Comparison of ENCODE assay signal across 23 mouse cellular contexts in the genomic region with DNA sequence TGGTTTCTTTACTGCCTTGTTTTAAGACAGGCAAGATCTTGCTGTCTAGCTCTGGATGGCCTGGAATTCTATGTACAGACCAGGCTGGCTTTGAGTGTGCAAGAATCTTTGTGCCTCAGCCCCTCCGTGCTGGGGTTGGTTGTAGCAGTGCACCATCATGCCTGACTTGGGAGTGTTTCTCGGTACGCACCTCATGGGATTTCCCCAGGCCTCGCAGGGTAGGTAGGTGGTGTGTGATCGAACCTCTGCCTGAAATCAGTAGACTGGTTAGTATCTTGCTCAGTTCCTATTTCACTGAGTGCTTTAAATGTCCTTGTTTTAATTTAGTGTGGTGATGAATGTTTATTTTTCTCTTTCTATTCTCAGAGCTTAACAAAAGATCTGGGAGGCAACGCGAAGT. TPM values are rescaled to one million over a fixed set of nuclear protein-coding genes. Genes with fewer than 3 reads are reported as not detected.
DNase-seq lines count a peak whose midpoint lies in the region; ATAC-seq and TF ChIP-seq lines count a peak whose summit lies in the region.
"Had no signal": no experiment of that assay in that cellular context is flagged by ENCODE, and none has a peak within 500 bp of the region (broad histone marks: within the 10 kb centered on the region; RNA-seq: fewer than 3 reads in every experiment).

No protein-coding gene starts in this region.

- WGBS in midbrain, embryonic 11.5 days: 54% methylated on average over 7 of the region's 7 CpGs
- WGBS in midbrain, embryonic 13.5 days: 50% methylated on average over 7 of the region's 7 CpGs
- 90% methylated on average over 7 of the region's 7 CpGs for WGBS in lung, adult 2 months

- H3K4me1 ChIP-seq in midbrain, embryonic 11.5 days (ENCODE audit: control insufficient read depth, insufficient read depth, low read length): no peaks in the 10 kb centered on the region
- H3K4me1 ChIP-seq in midbrain, embryonic 13.5 days (replicated peaks): 0 out of 2 replicates have a peak, but pooled peaks cover 3% of the 10 kb centered on the region
- H3K4me1 ChIP-seq in brown adipose tissue, adult 24 weeks (ENCODE audit: control insufficient read depth, insufficient read depth, insufficient read length, low read length): peaks cover 4% of the 10 kb centered on the region; the same call in 1 of the 2 replicates
- H3K4me1 ChIP-seq in lung, adult 2 months (ENCODE audit: control insufficient read depth, insufficient read depth, low read length): no peaks in the 10 kb centered on the region
- H3K4me1 ChIP-seq: embryonic facial prominence, embryonic 13.5 days; embryonic facial prominence, embryonic 15.5 days; forebrain, embryonic 15.5 days had no signal

- no peak for TF ChIP-seq CTCF in lung, adult 2 months (IDR thresholded peaks at IDR 0.05; ENCODE audit: insufficient read depth, low read length)

- no peak overlapping the region for H3K4me2 ChIP-seq in midbrain, embryonic 11.5 days
- no peak overlapping the region for H3K4me2 ChIP-seq in midbrain, embryonic 13.5 days (replicated peaks)
- H3K4me2 ChIP-seq: embryonic facial prominence, embryonic 13.5 days; embryonic facial prominence, embryonic 15.5 days; forebrain, embryonic 15.5 days had no signal

- no peak for ATAC-seq in midbrain, embryonic 11.5 days (ENCODE audit: low FRiP score)
- ATAC-seq in midbrain, embryonic 13.5 days: no peak
- ATAC-seq in inflammation-experienced regulatory T-cells, adult 6 months: peak; percentile 38
- ATAC-seq: activated CD4-positive, CD25-positive, alpha-beta regulatory T cell, adult 4 months; forebrain, embryonic 15.5 days; forebrain, postnatal 0 days; Patski had no signal

- H3K9me3 ChIP-seq in midbrain, embryonic 11.5 days (ENCODE audit: control insufficient read depth, low read length): no peaks in the 10 kb centered on the region
- H3K9me3 ChIP-seq in midbrain, embryonic 13.5 days: no peaks in the 10 kb centered on the region
- H3K9me3 ChIP-seq: embryonic facial prominence, embryonic 13.5 days; embryonic facial prominence, embryonic 15.5 days; forebrain, embryonic 15.5 days; G1E had no signal

- no peak overlapping the region for H3K4me3 ChIP-seq in midbrain, embryonic 11.5 days (ENCODE audit: low read depth, low read length)
- H3K4me3 ChIP-seq in midbrain, embryonic 13.5 days (replicated peaks): no peak overlapping the region
- H3K4me3 ChIP-seq in brown adipose tissue, adult 24 weeks (ENCODE audit: insufficient read depth, low read depth, low read length): no peak overlapping the region
- H3K4me3 ChIP-seq in lung, adult 2 months (replicated peaks; ENCODE audit: extremely low read depth, low read depth, low read length): no peak overlapping the region
- H3K4me3 ChIP-seq: embryonic facial prominence, embryonic 13.5 days; embryonic facial prominence, embryonic 15.5 days; forebrain, embryonic 15.5 days had no signal

- no peaks in the 10 kb centered on the region for H3K27me3 ChIP-seq in midbrain, embryonic 11.5 days (ENCODE audit: control insufficient read depth, insufficient read depth, low read length)
- H3K27me3 ChIP-seq in midbrain, embryonic 13.5 days: no peaks in the 10 kb centered on the region
- H3K27me3 ChIP-seq: embryonic facial prominence, embryonic 13.5 days; embryonic facial prominence, embryonic 15.5 days; forebrain, embryonic 15.5 days; Patski had no signal

- TF ChIP-seq POLR2A in lung, adult 2 months (IDR thresholded peaks at IDR 0.05; ENCODE audit: borderline replicate concordance, extremely low read depth, low read depth, low read length): no peak

- H3K36me3 ChIP-seq in midbrain, embryonic 11.5 days (ENCODE audit: control insufficient read depth, insufficient read depth, low read length): peaks cover 11% of the 10 kb centered on the region; the same call in 1 of the 2 replicates
- H3K36me3 ChIP-seq in midbrain, embryonic 13.5 days: peaks cover 69% of the 10 kb centered on the region

- H3K9ac ChIP-seq in midbrain, embryonic 11.5 days (ENCODE audit: low read length): peak overlapping the region; percentile 17; the same call in 1 of the 2 replicates
- no peak overlapping the region for H3K9ac ChIP-seq in midbrain, embryonic 13.5 days (replicated peaks)
- H3K9ac ChIP-seq: embryonic facial prominence, embryonic 13.5 days; embryonic facial prominence, embryonic 15.5 days; forebrain, embryonic 15.5 days; forebrain, postnatal 0 days had no signal

- DNase-seq in midbrain, embryonic 11.5 days (ENCODE audit: low spot score, missing footprints): no peak
- DNase-seq in heart, adult 9 months (ENCODE audit: low spot score in 2 of 2): no peak
- DNase-seq in lung, adult 2 months: no peak
- DNase-seq: adrenal gland, adult 8-10 months; adrenal gland, postnatal 14 days; adrenal gland, postnatal 36 days; cerebellum, adult 11 months; cerebellum, adult 18-20 months; cerebellum, adult 8-10 months; cerebellum, adult 9-11 months; cerebellum, postnatal 14 days; cerebellum, postnatal 36 days; embryo, embryonic 11 days; forebrain, postnatal 0 days had no signal

- no peak overlapping the region for H3K27ac ChIP-seq in midbrain, embryonic 11.5 days (ENCODE audit: low read depth, low read length)
- H3K27ac ChIP-seq in midbrain, embryonic 13.5 days: no peak overlapping the region
- H3K27ac ChIP-seq in brown adipose tissue, adult 24 weeks (replicated peaks; ENCODE audit: low read depth, low read length): peak overlapping the region; percentile 54
- H3K27ac ChIP-seq: embryonic facial prominence, embryonic 13.5 days; embryonic facial prominence, embryonic 15.5 days; forebrain, embryonic 15.5 days had no signal

RNA-seq across cellular contexts. Expression of a gene that starts 16.8 kb away (rescaled TPM):
- polyA plus RNA-seq in midbrain, embryonic 11.5 days (2014; fragmentation: Nextera tagmentation; extraction: Ambion mirVana): 122 and 127 TPM in 2 replicates
- 109 and 114 TPM in 2 replicates for polyA plus RNA-seq in midbrain, embryonic 13.5 days (2015; fragmentation: Nextera tagmentation; extraction: Ambion mirVana)
- 1,665 and 1,891 TPM in 2 replicates for polyA plus RNA-seq in brown adipose tissue, adult 24 weeks (2012; ENCODE audit: insufficient read depth, insufficient read length, missing spikeins)
- polyA plus RNA-seq in inflammation-experienced regulatory T-cells, adult 6 months (2017; shearing (Covaris generic)): 100 to 1,000 TPM; 110 to 244 (median 135) TPM
- 20.1 and 37.0 TPM in 2 replicates for polyA plus RNA-seq in lung, adult 2 months (2012; rRNA removed)

RNA-seq across cellular contexts. Expression of a gene that starts 42.9 kb away (rescaled TPM):
- polyA plus RNA-seq in midbrain, embryonic 11.5 days (2014; fragmentation: Nextera tagmentation; extraction: Ambion mirVana): 16.8 and 17.9 TPM in 2 replicates
- polyA plus RNA-seq in midbrain, embryonic 13.5 days (2015; fragmentation: Nextera tagmentation; extraction: Ambion mirVana): 27.8 and 28.5 TPM in 2 replicates
- polyA plus RNA-seq in brown adipose tissue, adult 24 weeks (2012; ENCODE audit: insufficient read depth, insufficient read length, missing spikeins): 458 and 493 TPM in 2 replicates
- 1 to 10 TPM in 1 of 3 experiments, under 1 TPM in 2; 0.55 to 4.9 (median 0.96) TPM for polyA plus RNA-seq in inflammation-experienced regulatory T-cells, adult 6 months (2017; shearing (Covaris generic))
- 7.5 and 9.7 TPM in 2 replicates for polyA plus RNA-seq in lung, adult 2 months (2012; rRNA removed)

RNA-seq across cellular contexts. Expression of a gene that starts 58.8 kb away (rescaled TPM):
- 9.9 and 11.0 TPM in 2 replicates for polyA plus RNA-seq in midbrain, embryonic 11.5 days (2014; fragmentation: Nextera tagmentation; extraction: Ambion mirVana)
- 8.8 and 12.2 TPM in 2 replicates for polyA plus RNA-seq in midbrain, embryonic 13.5 days (2015; fragmentation: Nextera tagmentation; extraction: Ambion mirVana)
- polyA plus RNA-seq in brown adipose tissue, adult 24 weeks (2012; ENCODE audit: insufficient read depth, insufficient read length, missing spikeins): 0.38 and 1.3 TPM in 2 replicates
- 10 to 100 TPM; 59.4 to 69.2 (median 67.4) TPM for polyA plus RNA-seq in inflammation-experienced regulatory T-cells, adult 6 months (2017; shearing (Covaris generic))
- polyA plus RNA-seq in lung, adult 2 months (2012; rRNA removed): 0.91 and 31.6 TPM in 2 replicates

Comparison
In these comparisons a context has a peak if more than half of its experiments do, and no peak if none do; other contexts are left out.
1. RNA of a gene that starts 42.9 kb away (polyA plus RNA-seq): 458 to 493 TPM in brown adipose tissue, adult 24 weeks; 27.8 to 28.5 TPM in midbrain, embryonic 13.5 days, 16.8 to 17.9 TPM in midbrain, embryonic 11.5 days, 7.5 to 9.7 TPM in lung, adult 2 months and 0.55 to 4.9 TPM in inflammation-experienced regulatory T-cells, adult 6 months; every median in the first group is over 10 times any median in the second.